ENCODE assay signal across 8 mouse cellular contexts in the genomic region with DNA sequence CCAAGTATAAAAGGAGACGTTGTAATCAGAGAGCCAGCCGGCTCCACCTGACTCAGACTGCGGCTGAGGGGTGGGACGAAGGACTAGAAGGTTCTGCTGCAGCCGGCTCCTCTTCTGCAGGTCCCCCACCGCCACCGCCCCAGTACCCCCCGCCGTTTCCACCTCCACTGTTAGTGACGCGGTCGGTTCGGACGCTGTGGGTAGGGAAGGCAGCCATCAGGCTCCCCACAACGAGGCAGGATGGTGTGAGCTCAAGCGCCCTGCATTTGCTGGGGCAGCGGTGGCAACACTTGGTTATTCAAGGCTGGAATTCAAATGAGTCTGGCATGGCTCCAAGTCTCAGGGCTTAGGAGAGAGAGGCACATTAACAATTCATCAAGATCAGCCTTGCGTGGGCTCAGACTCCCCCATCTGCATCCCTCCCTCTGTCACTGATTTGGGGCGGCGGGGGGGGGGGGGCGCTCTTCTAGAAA.
A peak's percentile ranks its signal among the peaks of the same experiment; 100 is the strongest.
DNase-seq lines count a peak whose midpoint lies in the region; ATAC-seq and TF ChIP-seq lines count a peak whose summit lies in the region.

No protein-coding gene starts in this region.

- H3K9me3 ChIP-seq in limb, embryonic 10.5 days (replicated peaks), result no peaks in the 10 kb centered on the region
- H3K9me3 ChIP-seq in midbrain, embryonic 13.5 days, result no peaks in the 10 kb centered on the region
- H3K9me3 ChIP-seq in stomach, embryonic 15.5 days, result no peaks in the 10 kb centered on the region

- H3K4me3 ChIP-seq in cortical plate, adult 2 months (ENCODE audit: insufficient read depth, low read length), result peak overlapping the region; percentile 38
- H3K4me3 ChIP-seq in heart, adult 2 months, result peak overlapping the region; percentile 20; the same call in 1 of the 2 replicates
- H3K4me3 ChIP-seq in limb, embryonic 10.5 days, result peak overlapping the region; percentile 54
- H3K4me3 ChIP-seq in midbrain, embryonic 13.5 days (replicated peaks), result peak overlapping the region; percentile 46
- peak overlapping the region; percentile 42 for H3K4me3 ChIP-seq in stomach, embryonic 15.5 days (replicated peaks)

- peaks cover 4% of the 10 kb centered on the region; the same call in 1 of the 2 replicates for H3K4me1 ChIP-seq in cortical plate, adult 2 months (ENCODE audit: control insufficient read depth, insufficient read depth, low read length)
- peaks cover 1% of the 10 kb centered on the region; the same call in 1 of the 2 replicates for H3K4me1 ChIP-seq in heart, adult 2 months (ENCODE audit: control insufficient read depth, insufficient read depth, low read length)
- H3K4me1 ChIP-seq in limb, embryonic 10.5 days, result peaks cover 21% of the 10 kb centered on the region
- peaks cover 33% of the 10 kb centered on the region for H3K4me1 ChIP-seq in midbrain, embryonic 13.5 days (replicated peaks)
- H3K4me1 ChIP-seq in stomach, embryonic 15.5 days, result peaks cover 12% of the 10 kb centered on the region

- no peak overlapping the region for H3K9ac ChIP-seq in heart, adult 2 months (ENCODE audit: low read depth, low read length)
- H3K9ac ChIP-seq in midbrain, embryonic 13.5 days (replicated peaks), result peak overlapping the region; percentile 70
- H3K9ac ChIP-seq in stomach, embryonic 15.5 days, result peak overlapping the region; percentile 16; the same call in 1 of the 2 replicates

- ATAC-seq in midbrain, embryonic 13.5 days, result peak; percentile 87
- ATAC-seq in stomach, embryonic 15.5 days (ENCODE audit: insufficient read depth, low FRiP score, low read depth), result peak; percentile 71

- no peak for TF ChIP-seq CTCF in cortical plate, adult 2 months (IDR thresholded peaks at IDR 0.05; ENCODE audit: extremely low read depth, insufficient read depth, low read length)
- no peak for TF ChIP-seq CTCF in heart, adult 2 months (IDR thresholded peaks at IDR 0.05)

- WGBS in heart, adult 2 months, result under 1% methylated on average over 20 of the region's 21 CpGs
- WGBS in limb, embryonic 10.5 days, result under 1% methylated on average over 21 of the region's 21 CpGs
- under 1% methylated on average over 21 of the region's 21 CpGs for whole genome bisulfite sequencing in midbrain, embryonic 13.5 days
- WGBS in stomach, embryonic 15.5 days, result under 1% methylated on average over 20 of the region's 21 CpGs

- no peaks in the 10 kb centered on the region for H3K79me2 ChIP-seq in heart, adult 2 months (replicated peaks; ENCODE audit: control insufficient read depth, insufficient read depth, low read length)

- no peaks in the 10 kb centered on the region for H3K27me3 ChIP-seq in heart, adult 2 months (ENCODE audit: control insufficient read depth, insufficient read depth, low read length)
- H3K27me3 ChIP-seq in limb, embryonic 10.5 days (ENCODE audit: low read depth, poor library complexity, severe bottlenecking), result peaks cover 16% of the 10 kb centered on the region; the same call in 1 of the 2 replicates
- no peaks in the 10 kb centered on the region for H3K27me3 ChIP-seq in midbrain, embryonic 13.5 days
- H3K27me3 ChIP-seq in stomach, embryonic 15.5 days (replicated peaks), result no peaks in the 10 kb centered on the region

- peak; percentile 51 for TF ChIP-seq POLR2A in cortical plate, adult 2 months (IDR thresholded peaks at IDR 0.05; ENCODE audit: extremely low read depth, insufficient read depth, low read length)
- no peak for TF ChIP-seq POLR2A in heart, adult 2 months (IDR thresholded peaks at IDR 0.05; ENCODE audit: insufficient read depth, low read depth, low read length)

- no peaks in the 10 kb centered on the region for H3K36me3 ChIP-seq in heart, adult 2 months (ENCODE audit: control insufficient read depth, insufficient read depth, low read length)
- H3K36me3 ChIP-seq in limb, embryonic 10.5 days, result no peaks in the 10 kb centered on the region
- no peaks in the 10 kb centered on the region for H3K36me3 ChIP-seq in midbrain, embryonic 13.5 days
- H3K36me3 ChIP-seq in stomach, embryonic 15.5 days, result no peaks in the 10 kb centered on the region

- TF ChIP-seq EP300 in heart, adult 2 months (IDR thresholded peaks at IDR 0.05; ENCODE audit: insufficient read depth, low read depth, low read length), result no peak

- DNase-seq in thymus, postnatal 4 days, result peak; percentile 29
- DNase-seq in thymus, postnatal 0 days (ENCODE audit: low spot score), result no peak
- peak; percentile 18 to 31 for DNase-seq in heart, adult 2 months
- peak; percentile 72 to 79 for DNase-seq in kidney, adult 8-10 months
- peak; percentile 57 for DNase-seq in limb, embryonic 10.5 days (ENCODE audit: low spot score)

- intact Hi-C loops in heart, adult 2 months (cut with DNase I), result no loop called here

- H3K4me2 ChIP-seq in midbrain, embryonic 13.5 days (replicated peaks), result peak overlapping the region; percentile 84
- H3K4me2 ChIP-seq in stomach, embryonic 15.5 days, result peak overlapping the region; percentile 91

- H3K27ac ChIP-seq in cortical plate, adult 2 months (ENCODE audit: insufficient read depth, low read length), result no peak overlapping the region
- no peak overlapping the region for H3K27ac ChIP-seq in heart, adult 2 months
- peak overlapping the region; percentile 72 for H3K27ac ChIP-seq in limb, embryonic 10.5 days
- H3K27ac ChIP-seq in midbrain, embryonic 13.5 days, result peak overlapping the region; percentile 94
- H3K27ac ChIP-seq in stomach, embryonic 15.5 days, result no peak overlapping the region; the same call in 1 of the 2 replicates

Comparison
In these comparisons a context has a peak if more than half of its experiments do, and no peak if none do; other contexts are left out.
1. H3K27ac ChIP-seq: peak in limb, embryonic 10.5 days (single experiment) and midbrain, embryonic 13.5 days (single experiment); none in cortical plate, adult 2 months (single experiment), heart, adult 2 months (single experiment) and stomach, embryonic 15.5 days (single experiment).
2. Peak in every context shown above with its lines, with median percentiles within 50 percentile points of each other: H3K4me3 ChIP-seq.